Mouse (Mus musculus): ENCODE results near the gene Pms2.

Gene Pms2

GRCm38 (mm10) chr5:143909417-143910400, at the start of gene Pms2, which contains the start of gene Aimp2:
Pms2 (plus strand) TSS chr5:143909964.
Aimp2 (minus strand) TSS chr5:143909847.
- CTCF ChIA-PET = interaction anchor here (0.6 to 1.5 kb wide), 16 partner anchors 10 to 807 kb away, joined by 3 to 6 read pairs (median 4); partner anchors contain the start of genes Ankrd61 (in 2 of the 4), Rsph10b (in 2 of the 4), Usp42 (in 2 of the 4) and Cyth3 (in 1 of the 4)
- POLR2A ChIA-PET = interaction anchor here (0.5 to 2.4 kb wide), 39 partner anchors 9 to 499 kb away, joined by 3 to 13 read pairs (median 4); partner anchors contain the start of genes Rsph10b (in 3 of the 4), Ankrd61 (in 2 of the 4), Ccz1 (in 2 of the 4) and Usp42 (in 2 of the 4)

GRCm38 (mm10) chr5:143871547-143872169, 38.1 kb upstream of the Pms2 start:
- ChIA-PET CTCF (interaction anchor here in 2 of 4 experiments (1.0 to 1.6 kb wide), 4 partner anchors 26 to 139 kb away, joined by 3 to 5 read pairs (median 4); partner anchors contain the start of genes Ankrd61 (in 1 of the 2) and Usp42 (in 1 of the 2)), POLR2A (interaction anchor here in 2 of 4 experiments (0.8 to 2.2 kb wide), 5 partner anchors 20 to 139 kb away, joined by 3 to 13 read pairs (median 4); partner anchors contain the start of gene Usp42 (in 1 of the 2))

DNA sequence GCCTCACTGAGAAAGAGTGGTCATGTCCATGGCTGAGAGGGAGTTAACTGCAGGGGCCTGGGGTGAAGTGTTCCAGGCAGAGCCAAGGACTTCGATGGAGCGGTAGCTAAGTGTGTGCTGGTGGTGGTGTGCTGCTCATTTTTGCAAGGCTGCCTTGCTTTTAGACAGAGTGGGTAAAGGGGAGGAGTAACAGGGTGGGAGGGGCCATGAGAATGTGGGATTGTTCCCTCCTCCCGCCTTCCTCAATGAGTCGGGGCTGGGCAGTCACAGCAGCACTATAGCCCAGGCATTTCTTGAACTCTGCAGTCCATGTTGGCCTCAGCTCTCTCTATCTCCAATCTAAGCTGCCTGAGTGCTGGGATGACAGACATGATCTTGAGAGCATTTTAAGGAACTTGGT, 35.2 kb upstream of the Pms2 start:
- ChIA-PET CTCF (interaction anchor here in 1 of 4 experiments (0.6 kb wide), 1 partner anchor 138 kb away, joined by 5 read pairs; no protein-coding TSS in a partner anchor), POLR2A (interaction anchor here in 3 of 4 experiments (0.6 to 1.7 kb wide), 7 partner anchors 10 to 893 kb away, joined by 3 to 6 read pairs (median 4); partner anchors contain the start of genes Trrap (in 1 of the 3) and Usp42 (in 1 of the 3))

DNA sequence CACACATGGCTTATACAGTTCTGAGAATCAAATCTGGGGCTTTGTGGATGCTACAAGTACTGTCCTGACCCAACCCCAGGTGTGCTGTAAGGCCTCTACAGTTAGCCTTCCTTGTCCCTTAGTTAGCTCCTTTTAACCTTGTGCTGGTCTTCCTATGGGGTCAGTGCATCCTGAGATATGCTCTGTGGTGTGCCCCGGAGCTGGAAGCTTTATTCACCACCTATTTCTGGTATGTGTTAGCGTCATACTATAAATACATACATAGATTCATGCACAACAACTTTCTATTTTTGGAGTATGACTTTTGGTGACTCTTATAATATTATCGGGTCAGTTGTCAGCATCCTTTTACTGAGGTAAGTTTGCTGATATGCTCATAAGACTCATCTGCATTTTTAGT, 24.5 kb upstream of the Pms2 start:
- CTCF ChIA-PET = no interaction called here
- POLR2A ChIA-PET = interaction anchor here in 2 of 4 experiments (0.9 to 1.4 kb wide), 3 partner anchors 11 to 107 kb away, joined by 3 to 4 read pairs (median 4); no protein-coding TSS in a partner anchor

- POLR2A ChIA-PET = interaction anchor here in 2 of 4 experiments (0.6 to 3.6 kb wide), 12 partner anchors 8 to 1092 kb away, joined by 3 to 22 read pairs (median 4); partner anchors contain the start of genes Aimp2 (in 1 of the 2) and Pms2 (in 1 of the 2)
- CTCF ChIA-PET = interaction anchor here in 3 of 4 experiments (0.5 to 1.5 kb wide), 5 partner anchors 85 to 835 kb away, joined by 3 to 14 read pairs (median 4); no protein-coding TSS in a partner anchor
These were observed 19.0 kb upstream of the Pms2 start for GRCm38 (mm10) chr5:143890741-143891140.

DNA sequence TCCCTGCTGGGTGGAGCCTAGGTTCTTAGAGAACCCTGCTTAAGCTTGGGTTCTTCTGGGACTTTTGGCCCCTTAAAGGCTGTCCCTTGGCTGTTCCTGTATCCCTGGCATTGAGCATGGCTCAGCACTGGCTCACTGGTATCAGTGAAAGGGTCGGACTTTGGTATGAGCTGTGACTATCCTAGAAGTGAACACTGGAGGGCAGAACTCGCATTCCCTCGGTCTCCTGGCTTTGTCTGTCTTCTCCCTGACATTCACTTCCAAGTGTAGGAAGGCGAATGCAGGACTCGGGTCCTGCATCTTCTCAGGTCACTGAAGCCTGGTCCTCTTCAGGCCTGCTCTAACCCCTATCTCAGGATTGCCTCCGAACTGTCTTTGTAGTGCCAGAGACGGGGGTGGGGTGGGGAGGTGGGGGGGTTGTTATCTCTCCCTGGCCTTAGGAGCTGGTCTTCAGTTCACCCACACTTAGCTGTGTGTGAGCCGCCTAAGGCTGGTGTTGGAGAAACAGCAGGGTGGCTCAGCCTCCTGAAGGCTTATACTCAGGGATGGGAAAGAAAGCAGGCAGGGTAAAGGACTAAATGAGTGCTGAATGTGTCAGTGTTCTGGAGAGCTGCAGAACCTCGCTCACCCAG, 17.4 kb upstream of the Pms2 start:
- ChIA-PET CTCF (interaction anchor here in 1 of 4 experiments (1.0 to 1.7 kb wide), 4 partner anchors 9 to 107 kb away, joined by 3 to 5 read pairs (median 4); no protein-coding TSS in a partner anchor), POLR2A (interaction anchor here in 2 of 4 experiments (0.6 to 3.6 kb wide), 11 partner anchors 9 to 341 kb away, joined by 3 to 22 read pairs (median 4); partner anchors contain the start of genes Usp42 (in 2 of the 2), Aimp2 (in 1 of the 2) and Pms2 (in 1 of the 2))

DNA sequence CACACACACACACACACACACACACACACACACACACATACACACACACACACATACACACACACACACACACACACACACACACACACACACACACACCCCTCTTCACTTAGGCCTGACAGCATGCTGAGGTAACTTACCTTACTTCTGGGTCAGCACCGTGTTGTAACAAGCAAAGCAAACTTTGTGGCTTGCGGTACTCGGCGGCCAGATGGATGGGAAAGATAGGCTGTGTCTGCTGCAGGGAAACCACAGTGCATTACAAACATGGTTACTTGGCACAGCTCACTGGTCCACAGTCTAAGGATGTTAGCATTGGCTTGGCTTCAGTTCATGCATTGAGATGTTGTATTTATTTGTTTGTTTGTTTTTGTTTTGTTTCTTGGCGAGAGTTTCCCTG, 16.4 kb upstream of the Pms2 start:
- ChIA-PET POLR2A (interaction anchor here in 2 of 4 experiments (0.8 to 3.6 kb wide), 6 partner anchors 8 to 336 kb away, joined by 3 to 22 read pairs (median 4); partner anchors contain the start of genes Aimp2 (in 1 of the 2), Pms2 (in 1 of the 2) and Usp42 (in 1 of the 2)), CTCF (interaction anchor here in 1 of 4 experiments (1.6 to 1.7 kb wide), 2 partner anchors 24 to 106 kb away, joined by 5 read pairs; no protein-coding TSS in a partner anchor)

DNA sequence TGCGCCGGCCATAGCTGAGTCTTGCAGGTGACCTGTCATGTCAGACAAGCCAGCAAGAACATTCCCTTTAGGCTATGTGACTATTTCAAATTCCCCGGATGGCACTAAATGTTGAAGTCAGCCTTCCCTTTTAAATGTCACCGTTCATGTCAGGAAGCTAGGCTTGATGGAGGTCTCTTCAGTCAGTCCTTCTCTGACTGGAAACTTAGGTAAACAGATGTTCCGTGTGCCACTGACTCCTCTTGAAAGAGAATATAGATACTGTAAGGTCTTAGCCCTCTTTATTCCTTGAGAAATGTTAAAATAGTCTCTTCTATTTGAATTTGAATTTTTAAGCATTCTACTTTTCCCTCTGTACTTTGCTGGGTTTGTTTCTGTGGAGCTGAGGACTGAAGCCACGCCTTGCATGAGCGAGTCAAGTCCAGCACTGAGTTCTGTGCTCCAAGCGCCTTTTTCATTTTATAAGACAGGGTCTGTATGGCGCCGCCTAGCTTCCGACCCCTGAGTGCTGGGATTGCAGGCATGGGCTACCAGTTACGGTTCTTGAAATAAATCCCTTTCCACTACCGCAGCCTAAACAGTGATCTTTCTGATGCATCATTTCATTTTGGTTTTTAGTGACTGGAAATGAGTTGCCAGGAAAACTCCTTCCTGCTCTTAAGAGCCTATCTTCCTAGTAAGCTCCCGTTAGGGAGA, 12.0 kb upstream of the Pms2 start, which contains the start of gene Ankrd61:
TSS of gene Ankrd61 (minus strand) at position 51 of the 696 bp plus-strand sequence.
- ChIA-PET CTCF (interaction anchor here (0.6 to 1.3 kb wide), 7 partner anchors 12 to 501 kb away, joined by 3 to 4 read pairs (median 3); partner anchors contain the start of genes Aimp2 (in 2 of the 4) and Pms2 (in 2 of the 4)), POLR2A (interaction anchor here in 3 of 4 experiments (0.5 to 1.9 kb wide), 6 partner anchors 12 to 539 kb away, joined by 3 to 10 read pairs (median 4); partner anchors contain the start of genes Aimp2 (in 2 of the 3) and Pms2 (in 2 of the 3))

DNA sequence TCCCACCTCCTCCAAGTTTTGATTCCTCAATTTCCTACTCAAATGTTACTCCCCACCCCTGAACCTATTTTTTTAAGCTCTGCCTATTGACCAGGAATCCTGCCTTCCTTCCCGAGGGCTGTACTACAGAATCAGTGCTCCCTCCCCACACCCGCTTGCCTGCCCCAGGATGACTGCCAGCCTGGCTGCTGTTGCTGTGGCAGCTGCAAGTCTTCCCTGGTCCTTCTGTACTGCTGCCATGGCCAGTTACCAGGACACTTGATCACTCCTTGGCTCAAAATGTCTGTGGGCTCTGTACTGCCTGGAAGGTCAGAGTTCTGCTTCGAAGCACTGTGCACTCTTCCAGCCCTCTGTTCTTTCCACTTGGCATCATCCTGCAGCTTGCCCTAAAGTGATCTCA, 7.7 kb upstream of the Pms2 start:
- POLR2A ChIA-PET = interaction anchor here in 2 of 4 experiments (0.5 to 4.4 kb wide), 10 partner anchors 9 to 437 kb away, joined by 3 to 22 read pairs (median 4); partner anchors contain the start of genes Rsph10b (in 1 of the 2) and Usp42 (in 1 of the 2)
- CTCF ChIA-PET = no interaction called here

DNA sequence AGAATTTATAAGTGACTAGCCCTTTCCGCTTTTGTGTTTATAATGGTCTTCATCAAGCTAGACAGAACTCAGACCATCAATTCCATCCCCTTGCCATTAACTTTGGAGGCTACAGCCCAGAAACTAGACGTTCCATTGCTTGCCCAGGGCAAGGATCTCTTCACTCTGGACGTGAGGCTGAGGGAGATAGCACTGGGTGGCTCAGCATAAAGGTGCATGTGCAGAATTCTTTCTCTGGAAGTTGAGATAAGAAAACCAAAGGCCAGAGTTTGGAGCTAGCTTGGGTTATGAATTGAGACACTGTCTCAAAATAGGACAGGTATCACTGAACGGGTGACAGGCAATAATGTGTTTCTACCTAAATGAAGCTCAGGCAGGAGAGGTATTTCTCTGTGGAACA, 6.0 kb upstream of the Pms2 start:
- POLR2A ChIA-PET = interaction anchor here in 2 of 4 experiments (0.6 to 2.3 kb wide), 7 partner anchors 10 to 357 kb away, joined by 3 to 8 read pairs (median 3); partner anchors contain the start of gene Usp42 (in 1 of the 2)
- CTCF ChIA-PET = interaction anchor here in 1 of 4 experiments (1.1 kb wide), 1 partner anchor 528 kb away, joined by 3 read pairs; no protein-coding TSS in a partner anchor

DNA sequence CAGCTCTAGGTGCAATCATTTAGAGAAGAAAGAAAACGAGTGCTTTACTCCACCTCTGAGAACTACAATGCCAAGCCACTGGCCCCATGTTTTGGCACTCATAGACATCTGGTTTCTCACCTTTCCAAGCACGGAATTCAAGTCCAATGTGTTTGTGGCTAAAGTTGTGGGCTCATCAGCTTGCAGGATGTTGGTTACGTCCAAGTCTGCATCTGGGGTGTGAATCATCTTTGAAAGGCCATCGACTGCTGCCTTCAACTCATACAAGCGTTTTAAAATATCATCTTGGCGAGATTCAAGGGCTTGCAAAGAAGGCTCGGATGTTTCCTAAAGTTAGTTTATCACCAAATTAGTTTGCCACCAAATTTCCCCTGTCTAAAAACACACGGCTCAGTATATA, 3.3 kb upstream of the Pms2 start:
- CTCF ChIA-PET = interaction anchor here in 1 of 4 experiments (1.3 kb wide), 1 partner anchor 339 kb away, joined by 4 read pairs; no protein-coding TSS in a partner anchor

GRCm38 (mm10) chr5:143908926-143909325, 838 bp upstream of the Pms2 start:
- ChIA-PET POLR2A (interaction anchor here in 3 of 4 experiments (0.8 to 2.4 kb wide), 20 partner anchors 8 to 314 kb away, joined by 3 to 13 read pairs (median 5); partner anchors contain the start of genes Usp42 (in 2 of the 3), Ankrd61 (in 1 of the 3), Ccz1 (in 1 of the 3) and Cyth3 (in 1 of the 3)), CTCF (interaction anchor here in 2 of 4 experiments (1.0 to 1.5 kb wide), 4 partner anchors 9 to 534 kb away, joined by 3 to 4 read pairs (median 3); no protein-coding TSS in a partner anchor)

More for the DNA sequence above, 3.3 kb upstream of the Pms2 start:
- POLR2A ChIA-PET = interaction anchor here in 2 of 4 experiments (0.5 to 2.3 kb wide), 6 partner anchors 15 to 346 kb away, joined by 3 to 8 read pairs (median 4); partner anchors contain the start of gene Ccz1 (in 1 of the 2)

DNA sequence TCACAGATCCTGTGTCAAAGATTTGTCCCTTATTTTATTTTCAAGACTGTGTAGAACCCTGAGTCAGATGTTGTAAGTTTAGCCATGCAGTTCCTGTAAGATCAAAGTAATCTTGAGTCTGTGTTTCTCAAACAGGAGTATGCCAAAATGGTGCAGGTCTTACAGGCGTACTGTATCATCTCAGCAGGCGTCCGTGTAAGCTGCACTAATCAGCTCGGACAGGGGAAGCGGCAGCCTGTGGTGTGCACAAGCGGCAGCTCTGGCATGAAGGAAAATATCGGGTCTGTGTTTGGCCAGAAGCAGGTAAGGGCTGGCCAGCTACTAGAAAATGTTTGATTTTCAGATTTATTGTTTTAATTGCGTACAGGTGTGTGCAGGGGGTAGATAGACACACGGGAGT, 6.5 kb downstream of the Pms2 start:
- CTCF ChIA-PET = interaction anchor here in 3 of 4 experiments (0.6 to 2.2 kb wide), 6 partner anchors 23 to 348 kb away, joined by 3 to 8 read pairs (median 4); no protein-coding TSS in a partner anchor
- POLR2A ChIA-PET = interaction anchor here in 1 of 4 experiments (0.7 to 1.3 kb wide), 4 partner anchors 9 to 91 kb away, joined by 3 to 6 read pairs (median 4); partner anchors contain the start of gene Rsph10b

DNA sequence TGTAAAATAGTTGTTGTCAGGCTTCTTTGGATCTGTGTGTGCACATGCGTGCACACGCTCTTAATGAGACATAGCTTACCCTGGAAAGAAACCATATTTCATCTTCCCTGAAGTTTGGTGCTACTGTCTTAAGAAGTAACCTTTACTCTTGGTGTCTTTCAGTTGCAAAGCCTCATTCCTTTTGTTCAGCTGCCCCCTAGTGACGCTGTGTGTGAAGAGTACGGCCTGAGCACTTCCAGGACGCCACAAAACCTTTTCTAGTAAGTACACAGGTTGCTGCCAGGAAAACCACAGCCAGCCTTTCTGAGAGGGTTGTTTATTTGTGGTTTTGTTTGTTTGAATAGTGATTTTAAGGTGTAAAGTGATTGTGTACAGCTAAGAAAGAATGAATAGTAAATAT, 7.7 kb downstream of the Pms2 start:
- CTCF ChIA-PET = interaction anchor here (0.6 to 2.2 kb wide), 9 partner anchors 14 to 350 kb away, joined by 3 to 8 read pairs (median 5); partner anchors contain the start of gene Rsph10b (in 1 of the 4)
- POLR2A ChIA-PET = interaction anchor here in 2 of 4 experiments (0.6 to 1.6 kb wide), 5 partner anchors 8 to 200 kb away, joined by 3 to 5 read pairs (median 3); partner anchors contain the start of gene Ccz1 (in 1 of the 2)

DNA sequence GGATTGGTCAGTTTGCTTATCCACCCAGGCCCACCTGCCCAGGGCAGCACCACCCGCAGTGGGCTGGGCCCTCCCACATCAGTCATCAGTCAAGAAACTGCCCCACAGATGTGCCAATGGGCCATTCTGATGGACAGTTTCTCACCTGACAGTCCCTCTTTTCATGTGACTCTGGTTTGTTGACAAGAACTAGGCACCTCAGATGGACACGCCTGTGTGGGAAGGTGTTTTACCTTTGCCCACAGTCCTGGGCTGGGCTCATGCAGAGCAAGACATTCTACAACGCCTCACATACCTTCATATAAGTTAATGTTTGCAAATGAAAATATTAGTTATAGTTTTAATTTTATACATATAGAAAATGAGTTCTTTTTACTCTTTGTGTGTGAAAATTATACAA, 8.4 kb downstream of the Pms2 start:
- CTCF ChIA-PET = interaction anchor here in 1 of 4 experiments (1.5 kb wide), 1 partner anchor 13 kb away, joined by 3 read pairs; no protein-coding TSS in a partner anchor

More for the DNA sequence above, 8.4 kb downstream of the Pms2 start:
- POLR2A ChIA-PET = interaction anchor here in 1 of 4 experiments (0.7 to 1.6 kb wide), 3 partner anchors 80 to 199 kb away, joined by 3 to 5 read pairs (median 4); partner anchors contain the start of gene Ccz1
